Mouse (Mus musculus) MEL (cell line): ENCODE data around the gene Samsn1. TPM values are rescaled to one million over a fixed set of nuclear protein-coding genes. Genes with fewer than 3 reads are reported as not detected.

Experiments
- DNase-seq: peaks from one replicate; pipeline ENCODE4 v3.0.0; 2011; ENCODE audit warnings: low read depth, low spot score
- H3K27ac ChIP-seq: 2 replicates; pipeline ENCODE4 v1.5.1; 2012; ENCODE audit warnings: low read depth, mild to moderate bottlenecking, control low read depth, low read length, moderate library complexity; ENCODE audit not compliant: control insufficient read depth
- H3K27me3 ChIP-seq, 2 experiments: fragments of 150-350 bp in 1 of 2; sonication (generic) in 1 of 2; 2 replicates each; pipeline ENCODE4 v1.6.1; 2012; ENCODE audit warnings: low read length in 2 of 2, mild to moderate bottlenecking in 2 of 2, improper control_type of control experiment in 1 of 2, moderate library complexity in 1 of 2; ENCODE audit not compliant: insufficient read depth in 2 of 2, control insufficient read depth in 1 of 2
- H3K36me3 ChIP-seq, 2 experiments: 2 replicates each; pipeline ENCODE4 v1.6.1; 2012 to 2014; ENCODE audit warnings: low read length in 2 of 2, improper control_type of control experiment in 1 of 2, inconsistent platforms in 1 of 2, mild to moderate bottlenecking in 1 of 2; ENCODE audit not compliant: insufficient read depth in 2 of 2, control insufficient read depth in 1 of 2
- H3K4me1 ChIP-seq, 2 experiments: fragments of 150-350 bp in 1 of 2; sonication (generic) in 1 of 2; 2 replicates each; pipeline ENCODE4 v1.6.1; 2012; ENCODE audit warnings: low read length in 2 of 2, improper control_type of control experiment in 1 of 2, mild to moderate bottlenecking in 1 of 2; ENCODE audit not compliant: insufficient read depth in 2 of 2, control insufficient read depth in 1 of 2
- H3K4me3 ChIP-seq, 2 experiments: fragments of 150-350 bp in 1 of 2; sonication (generic) in 1 of 2; 2 replicates each; pipeline ENCODE4 v1.5.1; 2012; ENCODE audit warnings: low read depth in 2 of 2, low read length in 2 of 2, mild to moderate bottlenecking in 2 of 2, moderate library complexity in 2 of 2, control low read depth in 1 of 2, improper control_type of control experiment in 1 of 2; ENCODE audit not compliant: control insufficient read depth in 1 of 2, insufficient read depth in 1 of 2
- H3K79me2 ChIP-seq: 2 replicates; pipeline ENCODE4 v1.6.1; 2012; ENCODE audit warnings: mild to moderate bottlenecking, low read length, moderate library complexity; ENCODE audit not compliant: control insufficient read depth, poor library complexity, insufficient read depth
- H3K9ac ChIP-seq: 2 replicates; pipeline ENCODE4 v1.6.1; 2012; ENCODE audit warnings: low read depth, mild to moderate bottlenecking, control low read depth, low read length, moderate library complexity; ENCODE audit not compliant: control insufficient read depth, poor library complexity, severe bottlenecking
- H3K9me3 ChIP-seq: fragments of 150-350 bp; sonication (generic); replicated peaks from 2 replicates; pipeline ENCODE4 v1.6.1; 2012; ENCODE audit warnings: mild to moderate bottlenecking, low read length, improper control_type of control experiment, moderate library complexity; ENCODE audit not compliant: insufficient read depth
- CHD1 ChIP-seq: IDR thresholded peaks from 2 replicates; pipeline ENCODE4 v1.6.1; 2012; ENCODE audit warnings: low read depth, mild to moderate bottlenecking, inconsistent platforms, low read length, improper control_type of control experiment
- CHD2 ChIP-seq: IDR thresholded peaks from 2 replicates; pipeline ENCODE4 v1.6.1; 2011; ENCODE audit warnings: low read length, improper control_type of control experiment
- E2F4 ChIP-seq: IDR thresholded peaks from 2 replicates; pipeline ENCODE4 v1.6.1; 2011; ENCODE audit warnings: low read depth, low read length, improper control_type of control experiment, borderline replicate concordance
- ETS1 ChIP-seq: IDR thresholded peaks from 2 replicates; pipeline ENCODE4 v1.6.1; 2012; ENCODE audit warnings: low read depth, mild to moderate bottlenecking, inconsistent platforms, low read length, improper control_type of control experiment, moderate library complexity
- GABPA ChIP-seq: IDR thresholded peaks from 2 replicates; pipeline ENCODE4 v1.6.1; 2012; ENCODE audit warnings: low read depth, mild to moderate bottlenecking, inconsistent platforms, low read length, improper control_type of control experiment, moderate library complexity
- JUND ChIP-seq: IDR thresholded peaks from 2 replicates; pipeline ENCODE4 v1.6.1; 2011; ENCODE audit warnings: low read depth, mild to moderate bottlenecking, improper control_type of control experiment, low read length
- MAX ChIP-seq: IDR thresholded peaks from 2 replicates; pipeline ENCODE4 v1.6.1; 2011; ENCODE audit warnings: low read length, improper control_type of control experiment
- MXI1 ChIP-seq: IDR thresholded peaks from 2 replicates; pipeline ENCODE4 v1.6.1; 2011; ENCODE audit warnings: mild to moderate bottlenecking, low read depth, low read length, improper control_type of control experiment
- MYB ChIP-seq: IDR thresholded peaks from 2 replicates; pipeline ENCODE4 v1.6.1; 2011; ENCODE audit warnings: mild to moderate bottlenecking, low read depth, low read length, improper control_type of control experiment
- MYC ChIP-seq: IDR thresholded peaks from 2 replicates; pipeline ENCODE4 v1.6.1; 2011; ENCODE audit warnings: low read depth, mild to moderate bottlenecking, low read length, improper control_type of control experiment, moderate library complexity
- NELFE ChIP-seq: IDR thresholded peaks from 2 replicates; pipeline ENCODE4 v1.6.1; 2011; ENCODE audit warnings: low read depth, low read length, improper control_type of control experiment
- NRF1 ChIP-seq: IDR thresholded peaks from 2 replicates; pipeline ENCODE4 v1.6.1; 2014; ENCODE audit warnings: low read depth, mild to moderate bottlenecking, inconsistent platforms, low read length, improper control_type of control experiment, moderate library complexity; ENCODE audit not compliant: poor library complexity, insufficient read depth, severe bottlenecking
- POLR2A ChIP-seq, 2 experiments: IDR thresholded peaks; 2 replicates each; pipeline ENCODE4 v1.6.1; 2011 to 2012; ENCODE audit warnings: low read length in 2 of 2, mild to moderate bottlenecking in 2 of 2, control low read depth in 1 of 2, improper control_type of control experiment in 1 of 2, low read depth in 1 of 2, moderate library complexity in 1 of 2; ENCODE audit not compliant: control insufficient read depth in 1 of 2, insufficient read depth in 1 of 2, poor library complexity in 1 of 2
- POLR2AphosphoS5 ChIP-seq: IDR thresholded peaks from 2 replicates; pipeline ENCODE4 v1.6.1; 2012; ENCODE audit warnings: low read depth, borderline replicate concordance, mild to moderate bottlenecking, inconsistent platforms, low read length, moderate library complexity, mixed read lengths
- RAD21 ChIP-seq: IDR thresholded peaks from 2 replicates; pipeline ENCODE4 v1.6.1; 2011; ENCODE audit warnings: mild to moderate bottlenecking, low read depth, low read length, improper control_type of control experiment
- RCOR1 ChIP-seq: IDR thresholded peaks from 2 replicates; pipeline ENCODE4 v1.6.1; 2012; ENCODE audit warnings: low read depth, mild to moderate bottlenecking, inconsistent platforms, low read length, improper control_type of control experiment
- SMC3 ChIP-seq: IDR thresholded peaks from 2 replicates; pipeline ENCODE4 v1.6.1; 2011; ENCODE audit warnings: low read depth, low read length, improper control_type of control experiment
- TBP ChIP-seq: IDR thresholded peaks from 2 replicates; pipeline ENCODE4 v1.8.0; 2011; ENCODE audit warnings: low read depth, low read length, improper control_type of control experiment
- TCF12 ChIP-seq: IDR thresholded peaks from 2 replicates; pipeline ENCODE4 v1.6.1; 2014; ENCODE audit warnings: low read depth, mild to moderate bottlenecking, inconsistent platforms, low read length, improper control_type of control experiment, moderate library complexity
- UBTF ChIP-seq: IDR thresholded peaks from 2 replicates; pipeline ENCODE4 v1.6.1; 2012; ENCODE audit warnings: low read depth, mild to moderate bottlenecking, inconsistent platforms, low read length, improper control_type of control experiment, moderate library complexity, borderline replicate concordance; ENCODE audit not compliant: insufficient read depth
- USF1 ChIP-seq: IDR thresholded peaks from 2 replicates; pipeline ENCODE4 v1.6.1; 2014; ENCODE audit warnings: low read depth, mild to moderate bottlenecking, inconsistent platforms, low read length, improper control_type of control experiment, moderate library complexity
- USF2 ChIP-seq, 2 experiments: IDR thresholded peaks; 2 replicates each; pipeline ENCODE4 v1.6.1; 2011 to 2012; ENCODE audit warnings: improper control_type of control experiment in 2 of 2, low read length in 2 of 2, borderline replicate concordance in 1 of 2, inconsistent platforms in 1 of 2, low read depth in 1 of 2, mild to moderate bottlenecking in 1 of 2; ENCODE audit not compliant: insufficient read depth in 1 of 2
- ZC3H11A ChIP-seq: IDR thresholded peaks from 2 replicates; pipeline ENCODE4 v1.6.1; 2012; ENCODE audit warnings: low read depth, mild to moderate bottlenecking, inconsistent platforms, low read length, improper control_type of control experiment
- ZKSCAN1 ChIP-seq: IDR thresholded peaks from 2 replicates; pipeline ENCODE4 v1.6.1; 2012; ENCODE audit warnings: low read depth, mild to moderate bottlenecking, inconsistent platforms, low read length, improper control_type of control experiment, moderate library complexity
- ZNF384 ChIP-seq: IDR thresholded peaks from 2 replicates; pipeline ENCODE4 v1.6.1; 2012; ENCODE audit warnings: low read depth, mild to moderate bottlenecking, inconsistent platforms, low read length, improper control_type of control experiment
- polyA plus RNA-seq, 2 experiments: library from polyadenylated mRNA; stranded (reverse) in 1 of 2; unstranded in 1 of 2; fragments of >175 nt in 1 of 2; fragments of >200 nt in 1 of 2; gene quantifications; 2 replicates each; pipeline versions ENCODE4 v1.2.1 to v1.2.4; 2012; ENCODE audit warnings: low replicate concordance in 2 of 2, low read depth in 1 of 2; ENCODE audit not compliant: insufficient read length in 2 of 2, insufficient read depth in 1 of 2, missing spikeins in 1 of 2
- total RNA-seq: library from RNA; depleted of rRNA; stranded (reverse); fragments of 300-350 nt; gene quantifications from 2 replicates; pipeline ENCODE4 v1.2.3, GENCODE M21; 2012

Samsn1 gene
- total and polyA plus RNA-seq, 3 experiments: 55.2 to 205 (median 63.0) TPM

DNA sequence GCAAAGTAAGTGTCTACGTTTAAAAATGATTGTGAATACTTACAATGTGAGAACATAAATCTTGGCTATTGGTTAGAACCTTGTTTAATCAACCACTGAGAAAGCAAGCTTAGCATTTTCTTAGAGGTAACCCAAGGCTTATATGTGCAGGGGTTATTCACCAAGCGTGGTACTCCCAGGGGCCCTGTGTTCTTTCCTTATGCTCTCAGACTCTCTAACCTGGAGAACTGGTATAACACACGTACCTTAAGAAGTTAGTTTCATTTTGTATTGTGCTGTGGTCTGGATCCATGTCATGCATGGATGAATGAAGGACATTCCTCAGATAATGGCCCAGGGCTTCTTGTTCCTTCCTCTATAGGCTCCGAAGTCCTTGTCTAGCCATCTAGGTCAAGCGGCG lies 173.0 kb downstream of the Samsn1 start:
- Histone ChIP-seq H3K27ac (no peak overlapping the region), H3K9me3 (no peaks in the 10 kb centered on the region), H3K27me3 (no peaks in the 10 kb centered on the region), H3K36me3 (peaks cover 0 to 12% of the 10 kb centered on the region in 2 experiments; a peak in 2 of 4 replicates), H3K9ac (no peak overlapping the region), H3K79me2 (no peaks in the 10 kb centered on the region), H3K4me1 (peaks cover 0 to 7% of the 10 kb centered on the region in 2 experiments; a peak in 3 of 4 replicates), H3K4me3 (no peak overlapping the region)
- no peak for TF ChIP-seq JUND
- TF ChIP-seq MXI1: no peak
- TF ChIP-seq ZKSCAN1: no peak
- TF ChIP-seq SMC3: no peak
- no peak for TF ChIP-seq MYC
- TF ChIP-seq UBTF: no peak
- no peak for TF ChIP-seq TBP
- TF ChIP-seq USF2 (IDR thresholded peaks at IDR 0.05; ENCODE audit: borderline replicate concordance in 1 of 2, insufficient read depth in 1 of 2, low read depth in 1 of 2, low read length in 2 of 2): no peak
- TF ChIP-seq MYB: no peak
- no peak for TF ChIP-seq ETS1
- no peak for TF ChIP-seq USF1
- TF ChIP-seq POLR2A (IDR thresholded peaks at IDR 0.05; ENCODE audit: control insufficient read depth in 1 of 2, insufficient read depth in 1 of 2, low read depth in 1 of 2, low read length in 2 of 2, poor library complexity in 1 of 2): no peak
- TF ChIP-seq GABPA: no peak
- TF ChIP-seq RAD21: no peak
- TF ChIP-seq NELFE: no peak
- TF ChIP-seq ZNF384: no peak
- no peak for TF ChIP-seq CHD2
- TF ChIP-seq TCF12: no peak
- TF ChIP-seq POLR2AphosphoS5: no peak
- TF ChIP-seq E2F4: no peak
- DNase-seq: no peak

DNA sequence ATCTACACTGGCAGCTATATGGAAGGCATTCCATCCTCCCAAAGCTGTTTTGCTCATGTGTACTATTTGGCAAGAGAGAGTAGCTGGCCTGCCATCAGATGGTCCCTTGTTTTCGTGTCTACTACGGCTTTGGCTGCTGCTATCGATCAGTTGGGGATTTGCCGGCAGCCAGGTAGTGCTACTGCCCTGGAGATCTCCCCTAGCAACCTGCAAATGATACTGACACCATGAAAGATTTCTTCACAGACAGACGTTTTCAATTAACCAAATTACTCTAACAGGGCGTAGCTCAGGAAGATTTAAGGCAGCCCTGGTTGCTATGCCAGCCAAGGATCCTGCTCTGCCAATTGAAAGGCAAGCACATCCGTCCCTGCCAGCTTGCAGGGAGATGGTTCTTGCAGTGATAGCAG lies 178.4 kb downstream of the Samsn1 start:
- Histone ChIP-seq H3K4me3 (no peak overlapping the region), H3K27me3 (no peaks in the 10 kb centered on the region), H3K79me2 (no peaks in the 10 kb centered on the region), H3K9ac (no peak overlapping the region), H3K36me3 (peaks cover 0 to 2% of the 10 kb centered on the region in 2 experiments; a peak in 1 of 4 replicates), H3K9me3 (no peaks in the 10 kb centered on the region), H3K27ac (no peak overlapping the region), H3K4me1 (peaks cover 0 to 3% of the 10 kb centered on the region in 2 experiments; a peak in 1 of 4 replicates)
- TF ChIP-seq CHD1: no peak
- no peak for TF ChIP-seq TBP
- TF ChIP-seq NELFE: no peak
- TF ChIP-seq RCOR1: no peak
- no peak for TF ChIP-seq GABPA
- TF ChIP-seq MAX: no peak
- TF ChIP-seq SMC3: no peak
- TF ChIP-seq NRF1: no peak
- TF ChIP-seq ZC3H11A: no peak
- no peak for DNase-seq
